8 mouse cellular contexts compared by ENCODE assay signal in the genomic region with DNA sequence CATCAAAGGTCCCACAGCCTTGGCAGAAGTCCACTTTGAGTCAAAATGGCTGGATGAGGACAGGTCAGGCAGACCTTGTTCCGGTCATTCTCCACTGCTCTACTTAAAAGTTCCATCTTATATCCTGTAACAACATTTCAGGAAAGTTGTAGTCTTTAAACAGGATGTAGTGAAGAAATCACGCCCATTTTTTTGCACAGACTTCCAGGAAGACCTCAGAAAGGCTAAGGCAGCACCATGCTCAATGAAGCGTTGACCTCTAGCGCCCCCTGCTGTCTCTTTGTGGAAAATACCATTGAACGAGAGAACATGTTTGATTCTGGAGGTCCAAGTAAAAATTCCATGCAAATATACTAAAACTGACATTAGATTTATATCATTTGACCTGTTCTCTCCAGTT. TPM values are rescaled to one million over a fixed set of nuclear protein-coding genes. Genes with fewer than 3 reads are reported as not detected.
DNase-seq lines count a peak whose midpoint lies in the region; ATAC-seq lines count a peak whose summit lies in the region.

No protein-coding gene starts in this region.

- H3K36me3 ChIP-seq in kidney, embryonic 14.5 days (ENCODE audit: control insufficient read depth, insufficient read depth, low read length) = no peaks in the 10 kb centered on the region
- H3K36me3 ChIP-seq in limb, embryonic 13.5 days = no peaks in the 10 kb centered on the region

- no peaks in the 10 kb centered on the region for H3K4me1 ChIP-seq in kidney, embryonic 14.5 days (ENCODE audit: control insufficient read depth, insufficient read depth, low read length)
- H3K4me1 ChIP-seq in limb, embryonic 13.5 days = peaks cover 5% of the 10 kb centered on the region; the same call in 1 of the 2 replicates

- ATAC-seq in kidney, embryonic 14.5 days (ENCODE audit: low FRiP score, low TSS enrichment) = peak; percentile 50
- ATAC-seq in limb, embryonic 13.5 days (ENCODE audit: low FRiP score, low read depth) = peak; percentile 46; the same call in 1 of the 2 replicates
- peak; percentile 46; the same call in 1 of the 2 replicates for ATAC-seq in neutrophil, adult 5-6 weeks (ENCODE audit: extremely low read depth, insufficient number of reproducible peaks, low FRiP score, poor library complexity, severe bottlenecking)

- no peak overlapping the region for H3K4me3 ChIP-seq in kidney, embryonic 14.5 days (ENCODE audit: low read length)
- no peak overlapping the region for H3K4me3 ChIP-seq in limb, embryonic 13.5 days

- no peak overlapping the region for H3K9ac ChIP-seq in kidney, embryonic 14.5 days (ENCODE audit: low read depth, low read length)
- H3K9ac ChIP-seq in limb, embryonic 13.5 days = no peak overlapping the region

- 15% methylated on average over 5 of the region's 5 CpGs for WGBS in kidney, embryonic 14.5 days
- WGBS in limb, embryonic 13.5 days = 16% methylated on average over 5 of the region's 5 CpGs

- DNase-seq in B cell, adult 2 months = peak; percentile 79
- peak; percentile 66 for DNase-seq in adrenal gland, adult 2 months
- DNase-seq in embryo, embryonic 10.5 days (ENCODE audit: low spot score) = peak; percentile 94
- peak; percentile 67 to 77 for DNase-seq in gastrocnemius, postnatal 4 days (ENCODE audit: low spot score in 2 of 2)
- DNase-seq in thymus, postnatal 10 days (ENCODE audit: low spot score in 2 of 2) = peak; percentile 48 to 76

- H3K27me3 ChIP-seq in kidney, embryonic 14.5 days (ENCODE audit: control insufficient read depth, insufficient read depth, low read length) = no peaks in the 10 kb centered on the region
- H3K27me3 ChIP-seq in limb, embryonic 13.5 days = peaks cover 21% of the 10 kb centered on the region

- no peak overlapping the region for H3K27ac ChIP-seq in kidney, embryonic 14.5 days (ENCODE audit: low read depth, low read length)
- H3K27ac ChIP-seq in limb, embryonic 13.5 days = no peak overlapping the region

- H3K9me3 ChIP-seq in kidney, embryonic 14.5 days (ENCODE audit: control insufficient read depth, low read length) = no peaks in the 10 kb centered on the region
- no peaks in the 10 kb centered on the region for H3K9me3 ChIP-seq in limb, embryonic 13.5 days

- no peak overlapping the region for H3K4me2 ChIP-seq in kidney, embryonic 14.5 days (replicated peaks; ENCODE audit: low read depth, low read length)
- H3K4me2 ChIP-seq in limb, embryonic 13.5 days (replicated peaks) = no peak overlapping the region

RNA-seq across cellular contexts. Expression of a gene that starts 56.6 kb away (rescaled TPM):
- 1 to 10 TPM; 4.1 to 5.9 TPM for total RNA-seq in adrenal gland, adult 2 months (2021)
- 3.1 and 3.8 TPM in 2 replicates for polyA plus RNA-seq in adrenal gland, adult 2 months (2012; rRNA removed)
- total RNA-seq in gastrocnemius, postnatal 4 days (2021) = 1 to 10 TPM; 2.1 to 2.6 TPM
- polyA plus RNA-seq in kidney, embryonic 14.5 days (2014; fragmentation: Nextera tagmentation; extraction: Ambion mirVana) = 9.3 and 10.3 TPM in 2 replicates
- 8.4 and 10.1 TPM in 2 replicates for polyA plus RNA-seq in limb, embryonic 13.5 days (2015; fragmentation: Nextera tagmentation; extraction: Ambion mirVana)
- 0.37 and 2.2 TPM in 2 replicates for total RNA-seq in neutrophil, adult 5-6 weeks (2017)
